Mouse (Mus musculus) lung, adult 2 months (tissue): ENCODE results near the gene Wif1. TPM values are rescaled to one million over a fixed set of nuclear protein-coding genes. Genes with fewer than 3 reads are reported as not detected.

ENCODE experiments used
- DNase-seq: peaks from one replicate; pipeline ENCODE4 v3.0.0; 2022
- H3K4me1 ChIP-seq: fragments of 200-500 bp; 2 replicates; pipeline ENCODE4 v1.6.1; 2011; ENCODE audit warnings: low read length; ENCODE audit not compliant: control insufficient read depth, insufficient read depth
- H3K4me3 ChIP-seq: fragments of 200-500 bp; replicated peaks from 2 replicates; pipeline ENCODE3; 2011; ENCODE audit warnings: low read depth, mild to moderate bottlenecking, control low read depth, low read length; ENCODE audit errors: extremely low read depth
- CTCF ChIP-seq: fragments of 200-500 bp; IDR thresholded peaks from 2 replicates; pipeline ENCODE4 v1.5.1; 2011; ENCODE audit warnings: mild to moderate bottlenecking, low read length, control low read depth; ENCODE audit not compliant: insufficient read depth
- POLR2A ChIP-seq: fragments of 200-500 bp; IDR thresholded peaks from 2 replicates; pipeline ENCODE4 v1.6.1; 2011; ENCODE audit warnings: low read depth, mild to moderate bottlenecking, control low read depth, low read length, borderline replicate concordance; ENCODE audit errors: extremely low read depth
- WGBS: fragments of 180-500 bp; shearing (Covaris S2); methylation state at CpG from one replicate; pipeline ENCODE4 v1.1.7; 2018; 5-methylcytosine and 5-hydroxymethylcytosine counted together
- polyA plus RNA-seq: library from polyadenylated mRNA; depleted of rRNA; stranded (reverse); fragments of >200 nt; gene quantifications from 2 replicates; pipeline ENCODE4 v1.2.3, GENCODE M21; 2012

The Wif1 gene
- polyA plus RNA-seq, 1 experiment: 4.3 TPM

DNA sequence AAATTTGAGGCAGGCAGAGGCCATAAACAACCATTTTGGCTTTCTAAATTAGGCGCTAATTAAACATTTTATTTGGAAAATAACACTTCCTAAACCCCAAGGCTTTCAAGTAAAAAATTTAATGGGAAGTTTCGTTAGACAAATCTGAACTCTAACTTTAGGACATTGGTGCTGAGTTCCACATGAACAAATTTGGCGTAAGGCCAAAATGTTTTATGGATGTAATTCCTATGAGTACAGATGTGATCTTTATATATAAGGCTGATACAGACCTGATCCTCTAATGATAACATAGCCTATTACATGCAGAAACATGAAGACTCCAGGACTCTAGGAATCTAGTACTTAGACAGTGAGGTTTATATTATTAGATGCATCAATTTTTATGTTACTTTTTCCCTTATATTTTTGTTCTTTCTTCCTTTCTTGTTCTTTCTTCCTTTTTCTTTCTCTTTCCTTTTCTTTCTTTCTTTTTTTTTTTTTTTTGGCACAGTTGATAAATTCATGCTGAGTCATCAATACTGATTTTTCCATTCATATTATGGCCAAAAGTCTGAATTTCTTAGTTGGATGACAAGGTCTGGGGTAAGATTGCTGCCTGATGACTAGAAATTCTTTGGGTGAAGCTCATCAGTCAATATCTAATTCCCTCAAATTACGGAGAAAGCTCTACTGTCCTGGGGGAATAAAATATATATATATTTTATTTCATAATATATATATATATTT is 5.0 kb downstream of the Wif1 start:
- DNase-seq: no peak
- 88% methylated on average over 4 of the region's 4 CpGs for WGBS
- H3K4me1 ChIP-seq: peaks cover 5% of the 10 kb centered on the region; the same call in 1 of the 2 replicates
- H3K4me3 ChIP-seq: no peak overlapping the region
- TF ChIP-seq CTCF (no peak), POLR2A (no peak)

DNA sequence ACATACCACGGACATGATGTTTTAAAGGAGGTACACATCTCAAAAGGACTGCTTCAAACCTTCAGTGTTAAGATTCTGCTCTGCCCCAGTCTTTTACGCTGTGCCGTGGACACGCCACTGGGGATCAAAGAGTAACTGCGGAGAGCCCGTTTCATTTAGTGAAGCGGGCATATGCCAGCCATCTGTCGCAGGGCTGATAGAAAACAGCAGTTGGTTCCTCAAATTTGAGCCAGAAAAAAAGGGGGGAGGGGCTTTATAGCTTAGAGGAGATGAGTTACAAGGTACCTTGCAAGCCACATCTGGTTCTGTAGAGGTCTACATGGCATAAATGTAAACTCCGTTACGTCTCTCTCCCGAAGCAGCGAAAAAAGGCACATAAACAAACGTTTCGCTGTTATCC is 7.2 kb downstream of the Wif1 start:
- TF ChIP-seq POLR2A (no peak), CTCF (no peak)
- Histone ChIP-seq H3K4me1 (no peaks in the 10 kb centered on the region), H3K4me3 (no peak overlapping the region)
- 73% methylated on average over 14 of the region's 14 CpGs for WGBS
- no peak for DNase-seq

DNA sequence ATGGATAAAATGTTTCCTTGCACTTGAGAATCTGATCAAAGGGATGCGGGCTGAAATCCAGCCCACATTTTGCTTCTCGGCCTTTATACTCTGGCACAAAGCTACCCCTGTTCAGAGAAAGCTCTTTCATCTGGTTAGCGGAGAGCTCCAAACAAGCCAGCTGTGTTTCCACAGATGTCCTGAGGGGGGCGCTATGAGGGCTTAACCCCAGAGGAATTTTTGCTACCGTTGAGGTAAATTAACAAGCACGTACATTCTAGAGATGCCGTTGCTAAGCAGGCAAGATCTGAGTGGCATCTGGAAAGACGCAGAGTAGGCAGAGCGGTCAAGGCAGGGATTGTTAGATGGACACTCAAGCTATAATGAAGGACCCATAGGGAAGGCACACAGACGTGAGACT is 13.7 kb downstream of the Wif1 start:
- DNase-seq: no peak
- no peak overlapping the region for H3K4me3 ChIP-seq
- H3K4me1 ChIP-seq: no peaks in the 10 kb centered on the region
- 72% methylated on average over 10 of the region's 10 CpGs for WGBS
- TF ChIP-seq CTCF: no peak
- no peak for TF ChIP-seq POLR2A

DNA sequence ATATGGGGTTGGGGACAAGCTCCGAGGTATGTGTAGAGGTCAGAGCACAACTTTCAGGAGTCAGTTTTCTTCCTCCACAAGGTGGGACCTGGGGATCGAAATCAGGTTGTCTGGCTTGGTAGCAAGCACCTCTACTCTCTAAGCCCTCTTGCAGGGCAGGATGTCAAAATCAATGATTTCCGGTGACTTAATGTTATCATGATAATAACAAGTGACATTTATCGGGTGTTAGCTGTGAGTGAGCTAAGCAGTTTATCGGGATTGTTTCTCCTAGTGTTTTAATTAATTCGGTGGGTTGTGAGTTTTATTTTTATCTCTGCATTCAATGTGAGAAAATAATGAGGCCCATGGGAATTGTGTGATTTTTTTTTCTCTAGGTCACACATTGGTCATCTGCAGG is 18.3 kb downstream of the Wif1 start:
- no peak for DNase-seq
- TF ChIP-seq CTCF: no peak
- TF ChIP-seq POLR2A: no peak
- H3K4me3 ChIP-seq: no peak overlapping the region
- WGBS: 84% methylated on average over 6 of the region's 6 CpGs
- peaks cover 4% of the 10 kb centered on the region; the same call in 1 of the 2 replicates for H3K4me1 ChIP-seq

DNA sequence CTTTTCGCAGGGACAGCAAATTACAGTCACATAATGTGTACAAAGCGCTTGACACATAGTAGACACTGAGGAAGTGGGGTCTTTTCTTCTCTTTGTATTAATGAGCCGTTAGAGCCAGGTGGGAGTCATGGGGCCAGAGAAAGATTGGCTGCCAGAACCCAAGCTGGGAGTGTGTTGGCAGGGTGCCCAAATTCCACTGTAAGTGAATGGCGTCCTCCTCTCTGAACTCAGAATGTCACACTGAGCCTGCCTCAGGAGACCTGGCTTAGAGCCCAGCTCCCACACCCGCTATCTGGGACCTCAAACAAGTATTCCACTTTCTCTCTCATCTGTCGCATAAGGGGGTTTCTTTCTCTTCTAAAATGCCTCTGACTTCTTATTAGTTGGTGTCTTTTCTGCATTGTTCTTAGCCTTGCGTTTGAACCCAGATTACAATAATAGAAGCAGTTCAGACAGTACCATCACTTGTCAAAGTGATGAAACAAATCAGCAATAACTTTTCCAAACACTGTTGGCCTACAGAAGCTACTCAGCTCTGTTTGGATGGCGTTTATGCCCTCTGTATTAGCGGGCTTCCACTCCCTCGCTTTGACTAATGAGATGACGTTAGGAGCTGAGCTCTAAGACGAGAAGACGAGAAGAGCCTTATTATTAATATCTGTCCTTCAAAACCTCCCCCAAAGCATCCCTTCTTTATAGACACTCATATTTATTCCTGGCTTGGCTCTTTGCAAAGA is 21.9 kb downstream of the Wif1 start:
- H3K4me3 ChIP-seq: no peak overlapping the region
- H3K4me1 ChIP-seq: peaks cover 4% of the 10 kb centered on the region; the same call in 1 of the 2 replicates
- 20% methylated on average over 13 of the region's 13 CpGs for WGBS
- peak; percentile 56 for DNase-seq
- TF ChIP-seq CTCF: no peak
- no peak for TF ChIP-seq POLR2A

DNA sequence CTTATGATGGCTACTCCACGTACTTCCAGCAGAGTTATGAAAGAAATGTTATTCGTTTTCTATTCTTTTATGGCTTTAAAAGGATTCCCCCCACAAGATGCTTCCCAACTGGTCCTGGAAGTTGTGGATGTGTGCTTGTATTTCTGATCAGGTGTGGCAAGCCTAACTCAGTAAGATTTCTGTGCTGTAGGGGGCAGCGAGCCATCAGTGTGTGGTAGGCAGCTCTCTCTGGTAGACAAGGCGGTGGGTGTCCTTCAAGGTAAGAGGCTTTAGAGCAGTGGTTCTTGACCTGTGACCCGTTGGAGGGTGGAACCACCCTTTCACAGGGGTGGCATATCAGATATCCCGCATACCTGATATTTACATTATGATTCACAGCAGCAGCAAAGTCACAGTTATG is 23.1 kb downstream of the Wif1 start:
- H3K4me3 ChIP-seq: no peak overlapping the region
- H3K4me1 ChIP-seq: peaks cover 4% of the 10 kb centered on the region; the same call in 1 of the 2 replicates
- 58% methylated on average over 6 of the region's 6 CpGs for WGBS
- TF ChIP-seq POLR2A: no peak
- TF ChIP-seq CTCF: no peak
- DNase-seq: no peak

DNA sequence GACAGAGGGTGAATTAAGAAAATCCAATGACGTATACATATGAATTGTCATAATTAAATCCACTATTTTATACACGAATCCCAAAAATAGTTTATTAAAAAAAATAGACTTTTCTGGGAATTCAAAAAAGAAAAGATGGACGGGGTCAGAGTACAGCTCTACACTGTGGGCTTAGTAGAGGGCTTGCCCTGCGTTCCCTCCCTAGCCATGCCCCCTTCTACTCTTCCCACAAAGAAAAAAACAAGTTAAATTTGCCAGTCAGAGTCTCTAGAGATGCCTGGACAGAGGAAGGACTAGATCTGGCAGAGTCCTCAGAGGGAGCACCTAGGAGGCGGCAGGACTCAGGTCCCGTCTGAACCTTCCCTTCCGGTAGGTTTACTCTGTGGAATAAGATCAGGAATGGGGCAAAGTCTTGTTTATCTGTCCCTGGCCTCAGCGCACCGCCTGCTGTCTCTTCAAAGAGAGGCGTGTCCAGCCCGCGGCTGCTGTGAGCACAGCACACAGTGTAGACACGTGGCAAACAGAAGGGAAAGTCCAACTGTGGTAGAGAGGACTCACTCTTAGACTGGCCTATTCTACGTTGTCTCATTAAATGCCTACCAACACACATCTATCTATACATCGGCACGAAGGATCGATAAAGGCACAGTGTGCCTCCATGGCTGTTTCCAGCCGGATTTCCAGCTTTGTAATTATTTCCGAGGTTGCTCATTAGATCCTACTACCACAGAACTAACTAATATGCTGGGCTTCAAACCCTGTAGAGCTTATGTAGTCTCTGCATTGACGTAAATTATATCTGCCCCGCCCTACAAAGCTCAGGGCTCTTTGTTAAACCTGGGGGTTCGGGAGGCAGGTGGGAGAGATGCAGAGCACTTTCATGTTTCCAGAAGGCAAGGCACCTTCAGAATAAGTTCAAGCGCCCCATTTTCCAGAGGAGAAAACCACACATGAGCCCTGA is 25.6 kb downstream of the Wif1 start:
- no peak for DNase-seq
- WGBS: 70% methylated on average over 23 of the region's 23 CpGs

DNA sequence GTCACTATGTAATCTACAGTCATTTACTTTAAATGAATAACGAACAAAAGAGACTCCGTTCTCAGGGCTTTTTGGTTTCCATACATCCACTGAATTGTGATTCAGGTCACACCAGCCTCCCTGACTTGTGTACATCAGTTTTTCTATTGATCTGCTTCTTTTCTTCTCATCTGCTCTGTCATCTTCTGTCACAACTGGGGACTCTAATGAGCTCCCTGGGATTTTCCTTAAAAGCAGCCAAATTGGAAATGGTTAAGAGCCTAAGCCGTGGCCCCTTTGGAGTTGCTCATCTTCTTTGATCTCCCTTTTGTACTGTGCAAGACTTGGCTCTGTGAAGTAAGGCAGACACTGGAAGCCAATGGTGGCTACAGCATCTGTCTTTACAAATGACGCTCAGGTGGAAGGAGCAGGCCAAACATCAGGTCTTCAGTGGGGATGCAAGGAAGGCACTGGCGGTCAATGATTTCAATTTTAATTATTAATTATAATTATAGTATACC is 27.6 kb downstream of the Wif1 start:
- Histone ChIP-seq H3K4me3 (no peak overlapping the region), H3K4me1 (no peaks in the 10 kb centered on the region)
- 90% methylated on average over 5 of the region's 5 CpGs for WGBS
- DNase-seq: no peak
- TF ChIP-seq CTCF: no peak
- no peak for TF ChIP-seq POLR2A

More for the DNA sequence above, 25.6 kb downstream of the Wif1 start:
- Histone ChIP-seq H3K4me1 (peaks cover 4% of the 10 kb centered on the region; the same call in 1 of the 2 replicates), H3K4me3 (no peak overlapping the region)
- TF ChIP-seq POLR2A: no peak
- TF ChIP-seq CTCF: no peak

DNA sequence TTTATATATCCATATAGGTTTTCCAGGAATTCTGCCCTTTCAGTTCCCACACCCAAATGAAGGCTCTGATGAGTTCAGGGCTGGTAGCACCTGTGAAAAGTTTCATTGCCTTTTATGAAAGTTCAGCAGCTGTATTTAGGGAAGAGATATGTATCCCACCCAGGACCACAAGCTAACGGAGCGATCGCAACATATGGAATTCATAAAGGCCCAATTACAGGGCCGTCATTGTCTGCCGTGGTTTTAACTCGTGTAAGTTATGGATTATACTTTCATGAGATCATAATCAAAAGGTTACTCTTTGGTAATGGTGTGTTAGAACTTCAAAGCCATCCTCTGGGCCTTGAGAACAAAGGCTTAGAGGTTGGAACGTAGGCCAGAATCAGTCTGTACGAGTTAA is 28.9 kb downstream of the Wif1 start:
- Histone ChIP-seq H3K4me1 (no peaks in the 10 kb centered on the region), H3K4me3 (no peak overlapping the region)
- no peak for TF ChIP-seq POLR2A
- no peak for TF ChIP-seq CTCF
- WGBS: 90% methylated on average over 8 of the region's 8 CpGs
- no peak for DNase-seq
